Mouse (Mus musculus) kidney, adult 2 months (tissue): ENCODE results near the gene Vmn2r3.
"Not testable (repeated sequence)": the region's sequence is repeated elsewhere in the genome, so short reads cannot be mapped to it uniquely, and the experiment has no call there.

ENCODE experiments used
- CTCF ChIP-seq: fragments of 200-500 bp; conservative IDR thresholded peaks from 2 replicates; pipeline ENCODE4 v1.5.1; 2011; ENCODE audit warnings: low read depth, mild to moderate bottlenecking, control low read depth, low read length, moderate library complexity, mixed read lengths; ENCODE audit not compliant: insufficient read depth, insufficient read length
- POLR2A ChIP-seq: fragments of 200-500 bp; IDR thresholded peaks from one replicate; pipeline ENCODE4 v1.6.1; 2011; ENCODE audit warnings: low read depth, low read length, control low read depth

DNA sequence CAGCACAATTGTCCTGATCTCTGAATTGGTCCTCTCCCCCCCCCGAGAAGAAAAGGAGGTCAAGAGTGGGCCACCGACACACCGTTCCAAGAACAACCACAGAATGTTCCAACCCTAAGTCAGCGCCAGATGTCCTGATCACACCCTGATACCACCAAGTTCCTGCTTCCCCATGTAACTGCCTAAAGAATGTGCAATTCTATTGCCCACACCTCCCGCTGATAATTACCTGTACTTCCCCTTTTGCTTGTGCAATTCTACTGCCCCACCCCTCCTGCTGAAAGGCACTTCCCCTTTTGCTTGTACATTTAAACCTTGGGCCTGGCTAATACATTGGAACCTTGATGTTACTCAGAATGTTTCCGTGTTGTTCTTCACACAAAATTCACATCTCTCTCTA lies 54.0 kb downstream of the Vmn2r3 start:
- TF ChIP-seq CTCF, POLR2A: not testable (repeated sequence)
